Mouse (Mus musculus): ENCODE measurements around the gene Mtmr12. TPM values are rescaled to one million over a fixed set of nuclear protein-coding genes. Genes with fewer than 3 reads are reported as not detected.

Gene Mtmr12
- total RNA-seq, 1 experiment = 14.8 TPM

DNA sequence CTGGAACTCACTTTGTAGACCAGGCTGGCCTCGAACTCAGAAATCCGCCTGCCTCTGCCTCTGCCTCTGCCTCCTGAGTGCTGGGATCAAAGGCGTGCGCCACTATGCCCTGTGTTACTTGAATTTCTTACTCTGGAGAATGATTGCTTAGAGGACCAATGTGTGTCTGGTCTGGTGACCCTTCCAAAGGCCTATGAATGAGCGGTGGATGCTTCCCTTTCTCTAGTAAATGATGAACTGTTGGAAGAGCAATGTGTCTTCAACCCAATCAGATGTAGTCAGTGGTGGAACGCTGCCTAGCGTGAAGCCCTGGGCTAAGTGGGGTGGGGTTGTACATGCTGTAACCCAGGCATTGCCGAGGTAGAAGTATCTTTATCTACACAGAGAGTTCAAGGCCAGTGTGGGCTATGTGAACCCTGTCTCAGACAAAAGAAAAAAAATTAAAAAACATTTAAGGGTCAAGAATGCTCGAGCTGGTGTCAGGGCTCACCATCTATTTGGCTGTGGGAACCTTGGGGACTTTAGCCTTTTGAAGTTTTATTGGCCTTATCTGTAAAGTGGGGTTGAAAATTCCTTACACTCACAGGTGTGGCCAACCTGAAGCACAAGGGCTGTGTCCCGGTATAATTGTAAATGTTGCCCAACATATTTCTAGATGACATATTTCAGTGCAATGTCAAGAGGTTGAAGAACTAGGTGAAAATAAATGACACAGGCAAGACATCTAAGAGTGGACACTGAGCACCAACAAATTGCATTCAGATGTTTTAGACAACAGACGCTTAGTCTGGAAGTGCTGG lies 14.0 kb downstream of the Mtmr12 start:
- H3K9ac ChIP-seq (ENCODE audit: insufficient read depth, low read depth, low read length, poor library complexity, severe bottlenecking) = no peak overlapping the region
- no peak overlapping the region for H3K27ac ChIP-seq (ENCODE audit: insufficient read depth, low read depth, low read length, poor library complexity, severe bottlenecking)
- no peak for DNase-seq (ENCODE audit: low read depth, low spot score)
- no peaks in the 10 kb centered on the region for H3K9me3 ChIP-seq (ENCODE audit: control insufficient read depth, insufficient read depth, low read depth, low read length)
- no peak overlapping the region for H3K4me3 ChIP-seq (ENCODE audit: insufficient read depth in 1 of 2, low read depth in 1 of 2, low read length in 2 of 2, poor library complexity in 1 of 2, severe bottlenecking in 1 of 2)
- in situ Hi-C loops (cut with MboI; ENCODE audit: low sequenced_read_pairs in 2 of 2, unreplicated experiment in 2 of 2) = no loop called here
- TF ChIP-seq CHD2 (IDR thresholded peaks at IDR 0.05; ENCODE audit: low read depth, low read length) = no peak
- TF ChIP-seq HCFC1 (IDR thresholded peaks at IDR 0.05; ENCODE audit: borderline replicate concordance, insufficient read depth, low read length) = no peak
- no peak for TF ChIP-seq ZNF384 (IDR thresholded peaks at IDR 0.05; ENCODE audit: low read depth, low read length)
- TF ChIP-seq ZC3H11A (IDR thresholded peaks at IDR 0.05; ENCODE audit: borderline replicate concordance, low read depth, low read length) = no peak
- no peak for TF ChIP-seq MAFK (IDR thresholded peaks at IDR 0.05; ENCODE audit: insufficient read depth, low read depth, low read length)
- peaks cover 7 to 18% of the 10 kb centered on the region in 2 experiments for H3K4me1 ChIP-seq (ENCODE audit: control insufficient read depth in 2 of 2, insufficient read depth in 2 of 2, low read length in 2 of 2, poor library complexity in 1 of 2)
- H3K36me3 ChIP-seq (ENCODE audit: control insufficient read depth, insufficient read depth, low read length, poor library complexity, severe bottlenecking) = no peaks in the 10 kb centered on the region

GRCm38 (mm10) chr15:12221131-12221530 lies 16.3 kb downstream of the Mtmr12 start:
- Histone ChIP-seq H3K9me3 (ENCODE audit: control insufficient read depth, insufficient read depth, low read depth, low read length) (no peaks in the 10 kb centered on the region), H3K4me3 (ENCODE audit: insufficient read depth in 1 of 2, low read depth in 1 of 2, low read length in 2 of 2, poor library complexity in 1 of 2, severe bottlenecking in 1 of 2) (no peak overlapping the region), H3K4me1 (ENCODE audit: control insufficient read depth in 2 of 2, insufficient read depth in 2 of 2, low read length in 2 of 2, poor library complexity in 1 of 2) (peaks cover 7 to 15% of the 10 kb centered on the region in 2 experiments), H3K27ac (ENCODE audit: insufficient read depth, low read depth, low read length, poor library complexity, severe bottlenecking) (no peak overlapping the region), H3K9ac (ENCODE audit: insufficient read depth, low read depth, low read length, poor library complexity, severe bottlenecking) (no peak overlapping the region), H3K36me3 (ENCODE audit: control insufficient read depth, insufficient read depth, low read length, poor library complexity, severe bottlenecking) (no peaks in the 10 kb centered on the region)
- in situ Hi-C loops (cut with MboI; ENCODE audit: low sequenced_read_pairs in 2 of 2, unreplicated experiment in 2 of 2) = no loop called here
- no peak for DNase-seq (ENCODE audit: low read depth, low spot score)
- TF ChIP-seq ZC3H11A (IDR thresholded peaks at IDR 0.05; ENCODE audit: borderline replicate concordance, low read depth, low read length) (no peak), ZNF384 (IDR thresholded peaks at IDR 0.05; ENCODE audit: low read depth, low read length) (no peak), HCFC1 (IDR thresholded peaks at IDR 0.05; ENCODE audit: borderline replicate concordance, insufficient read depth, low read length) (no peak), MAFK (IDR thresholded peaks at IDR 0.05; ENCODE audit: insufficient read depth, low read depth, low read length) (no peak), CHD2 (IDR thresholded peaks at IDR 0.05; ENCODE audit: low read depth, low read length) (no peak)

DNA sequence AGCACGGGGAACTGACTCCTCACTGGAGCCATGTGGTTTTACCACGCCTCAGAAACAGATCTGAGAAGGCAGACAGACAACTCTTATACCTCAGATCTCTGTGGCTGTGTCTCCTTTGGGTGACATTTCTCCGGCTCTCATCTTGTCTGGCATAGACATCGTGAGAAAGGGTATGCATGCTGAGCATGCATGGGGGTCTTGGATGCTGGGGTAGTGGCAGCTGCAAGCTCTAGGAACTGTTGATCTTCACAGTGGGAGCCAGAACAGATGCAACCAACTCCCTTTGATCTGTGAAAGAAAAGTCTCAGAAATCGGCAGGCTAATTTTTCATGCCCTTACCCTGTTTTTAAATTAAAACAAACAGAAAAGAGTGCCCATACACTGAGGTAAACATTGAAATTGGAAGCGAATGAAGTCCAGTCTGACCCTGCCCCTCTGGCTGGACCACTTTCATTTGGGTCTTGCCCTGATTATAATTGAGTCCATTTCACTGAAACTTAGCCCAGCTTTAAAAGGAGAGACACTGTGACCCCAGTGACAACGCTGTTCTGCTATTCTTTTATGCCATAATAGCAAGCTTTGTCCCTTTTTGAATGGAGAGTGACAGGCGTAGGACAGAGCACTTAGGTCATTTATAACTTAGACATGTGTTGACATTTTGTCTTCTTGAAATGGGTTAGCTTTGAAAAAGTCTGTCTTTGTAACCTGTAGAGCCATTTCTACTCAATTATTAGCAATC lies 17.9 kb downstream of the Mtmr12 start:
- Histone ChIP-seq H3K9me3 (ENCODE audit: control insufficient read depth, insufficient read depth, low read depth, low read length) (no peaks in the 10 kb centered on the region), H3K36me3 (ENCODE audit: control insufficient read depth, insufficient read depth, low read length, poor library complexity, severe bottlenecking) (no peaks in the 10 kb centered on the region), H3K27ac (ENCODE audit: insufficient read depth, low read depth, low read length, poor library complexity, severe bottlenecking) (no peak overlapping the region), H3K4me1 (ENCODE audit: control insufficient read depth in 2 of 2, insufficient read depth in 2 of 2, low read length in 2 of 2, poor library complexity in 1 of 2) (peaks cover 4 to 7% of the 10 kb centered on the region in 2 experiments; a peak in 3 of 4 replicates), H3K4me3 (ENCODE audit: insufficient read depth in 1 of 2, low read depth in 1 of 2, low read length in 2 of 2, poor library complexity in 1 of 2, severe bottlenecking in 1 of 2) (no peak overlapping the region), H3K9ac (ENCODE audit: insufficient read depth, low read depth, low read length, poor library complexity, severe bottlenecking) (no peak overlapping the region)
- no peak for DNase-seq (ENCODE audit: low read depth, low spot score)
- TF ChIP-seq HCFC1 (IDR thresholded peaks at IDR 0.05; ENCODE audit: borderline replicate concordance, insufficient read depth, low read length) = no peak
- no peak for TF ChIP-seq MAFK (IDR thresholded peaks at IDR 0.05; ENCODE audit: insufficient read depth, low read depth, low read length)
- TF ChIP-seq ZC3H11A (IDR thresholded peaks at IDR 0.05; ENCODE audit: borderline replicate concordance, low read depth, low read length) = no peak
- no peak for TF ChIP-seq CHD2 (IDR thresholded peaks at IDR 0.05; ENCODE audit: low read depth, low read length)
- no peak for TF ChIP-seq ZNF384 (IDR thresholded peaks at IDR 0.05; ENCODE audit: low read depth, low read length)
- in situ Hi-C loops (cut with MboI; ENCODE audit: low sequenced_read_pairs in 2 of 2, unreplicated experiment in 2 of 2) = no loop called here

DNA sequence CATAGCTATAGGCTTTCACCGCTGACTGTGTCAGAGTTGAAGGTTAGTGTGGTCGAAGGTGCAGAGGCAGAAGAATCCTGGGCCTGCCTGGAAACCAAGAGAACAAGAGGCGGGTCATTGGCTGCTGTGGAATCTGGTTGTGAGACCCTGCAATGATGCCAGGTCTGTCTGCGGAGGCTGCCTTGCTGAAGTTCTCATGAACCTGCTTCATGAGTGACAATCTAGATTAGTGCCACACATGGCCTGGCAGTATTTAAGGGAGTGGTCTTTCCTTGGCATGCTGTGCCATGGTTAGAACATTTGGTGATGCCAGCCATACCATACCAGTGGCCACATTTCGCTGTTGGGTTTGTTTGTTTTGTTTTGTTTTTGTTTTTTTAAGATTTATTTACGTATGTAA lies 18.6 kb downstream of the Mtmr12 start:
- DNase-seq (ENCODE audit: low read depth, low spot score) = no peak
- in situ Hi-C loops (cut with MboI; ENCODE audit: low sequenced_read_pairs in 2 of 2, unreplicated experiment in 2 of 2) = no loop called here
- no peak overlapping the region for H3K4me3 ChIP-seq (ENCODE audit: insufficient read depth in 1 of 2, low read depth in 1 of 2, low read length in 2 of 2, poor library complexity in 1 of 2, severe bottlenecking in 1 of 2)
- no peak overlapping the region for H3K9ac ChIP-seq (ENCODE audit: insufficient read depth, low read depth, low read length, poor library complexity, severe bottlenecking)
- H3K36me3 ChIP-seq (ENCODE audit: control insufficient read depth, insufficient read depth, low read length, poor library complexity, severe bottlenecking) = no peaks in the 10 kb centered on the region
- H3K27ac ChIP-seq (ENCODE audit: insufficient read depth, low read depth, low read length, poor library complexity, severe bottlenecking) = no peak overlapping the region
- TF ChIP-seq CHD2 (IDR thresholded peaks at IDR 0.05; ENCODE audit: low read depth, low read length) = no peak
- TF ChIP-seq ZNF384 (IDR thresholded peaks at IDR 0.05; ENCODE audit: low read depth, low read length) = no peak
- no peaks in the 10 kb centered on the region for H3K9me3 ChIP-seq (ENCODE audit: control insufficient read depth, insufficient read depth, low read depth, low read length)
- peaks cover 4 to 12% of the 10 kb centered on the region in 2 experiments; a peak in 2 of 4 replicates for H3K4me1 ChIP-seq (ENCODE audit: control insufficient read depth in 2 of 2, insufficient read depth in 2 of 2, low read length in 2 of 2, poor library complexity in 1 of 2)

Measured in ES-E14 (cell line).